Mouse (Mus musculus): ENCODE results near the gene Acaca. TPM values are rescaled to one million over a fixed set of nuclear protein-coding genes. Genes with fewer than 3 reads are reported as not detected.
"Not testable (repeated sequence)": the region's sequence is repeated elsewhere in the genome, so short reads cannot be mapped to it uniquely, and the experiment has no call there.

Acaca gene
- polyA plus RNA-seq, 1 experiment from 2014 or later = 31.4 TPM

DNA sequence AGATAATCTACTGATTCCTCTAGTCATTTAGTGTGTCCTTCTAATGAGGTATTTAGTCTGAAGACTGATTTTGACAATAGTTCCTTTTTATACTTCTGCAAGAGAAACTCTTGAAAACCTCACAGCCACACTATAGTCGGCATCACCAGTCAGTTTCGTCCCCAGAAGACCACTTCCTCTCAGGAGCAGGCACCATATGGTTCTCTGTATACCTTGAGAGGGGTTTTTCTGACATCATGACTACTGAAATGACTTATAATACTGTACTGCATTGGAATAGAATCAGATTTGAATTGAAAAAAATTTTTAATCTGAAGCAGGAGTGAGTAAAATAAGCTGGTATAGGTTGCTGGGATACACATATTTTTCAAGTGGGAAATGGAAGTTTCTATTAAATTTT, 239.4 kb downstream of the Acaca start:
- no peak overlapping the region for H3K9ac ChIP-seq (ENCODE audit: low read depth, low read length)
- no peak overlapping the region for H3K4me3 ChIP-seq (ENCODE audit: low read depth, low read length)
- H3K27me3 ChIP-seq (ENCODE audit: control insufficient read depth, insufficient read depth, low read depth, low read length) = no peaks in the 10 kb centered on the region
- H3K9me3 ChIP-seq (replicated peaks; ENCODE audit: control insufficient read depth, low read length, poor library complexity, severe bottlenecking) = no peaks in the 10 kb centered on the region
- H3K27ac ChIP-seq (ENCODE audit: low read length) = peak overlapping the region; percentile 47; the same call in 1 of the 2 replicates
- ATAC-seq = no peak
- H3K4me1 ChIP-seq (ENCODE audit: control insufficient read depth, insufficient read depth, low read length) = peaks cover 5% of the 10 kb centered on the region; the same call in 1 of the 2 replicates
- H3K4me2 ChIP-seq (ENCODE audit: low read length) = no peak overlapping the region
- WGBS = 28% methylated on average over 2 of the region's 2 CpGs
- peaks cover 2% of the 10 kb centered on the region; the same call in 1 of the 2 replicates for H3K36me3 ChIP-seq (ENCODE audit: control insufficient read depth, insufficient read depth, low read length)

DNA sequence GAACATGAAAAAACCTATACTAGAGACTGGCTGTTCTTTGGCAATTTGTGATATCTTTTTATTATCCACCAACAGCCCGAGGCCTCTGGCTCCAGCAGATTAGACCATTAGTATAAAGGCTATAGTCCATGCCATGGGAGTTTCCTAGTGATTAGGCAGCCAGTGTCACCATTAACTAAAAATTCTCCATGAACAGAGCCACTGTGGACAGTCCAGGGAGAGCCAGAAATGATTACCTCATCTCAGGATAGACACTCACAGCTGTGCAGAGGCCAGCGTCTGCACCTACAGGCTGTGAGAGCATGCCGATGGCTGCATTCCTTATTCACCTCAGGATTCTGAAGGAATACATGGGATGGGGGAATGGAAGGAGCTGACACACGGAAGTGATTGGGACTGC, 243.7 kb downstream of the Acaca start:
- no peak overlapping the region for H3K4me3 ChIP-seq (ENCODE audit: low read depth, low read length)
- no peaks in the 10 kb centered on the region for H3K9me3 ChIP-seq (replicated peaks; ENCODE audit: control insufficient read depth, low read length, poor library complexity, severe bottlenecking)
- H3K4me2 ChIP-seq (ENCODE audit: low read length) = no peak overlapping the region
- no peak overlapping the region for H3K27ac ChIP-seq (ENCODE audit: low read length)
- no peak for ATAC-seq
- WGBS = 77% methylated on average over 4 of the region's 4 CpGs
- peaks cover 3% of the 10 kb centered on the region; the same call in 1 of the 2 replicates for H3K36me3 ChIP-seq (ENCODE audit: control insufficient read depth, insufficient read depth, low read length)
- H3K9ac ChIP-seq (ENCODE audit: low read depth, low read length) = no peak overlapping the region
- no peaks in the 10 kb centered on the region for H3K27me3 ChIP-seq (ENCODE audit: control insufficient read depth, insufficient read depth, low read depth, low read length)
- H3K4me1 ChIP-seq (ENCODE audit: control insufficient read depth, insufficient read depth, low read length) = peaks cover 12% of the 10 kb centered on the region

DNA sequence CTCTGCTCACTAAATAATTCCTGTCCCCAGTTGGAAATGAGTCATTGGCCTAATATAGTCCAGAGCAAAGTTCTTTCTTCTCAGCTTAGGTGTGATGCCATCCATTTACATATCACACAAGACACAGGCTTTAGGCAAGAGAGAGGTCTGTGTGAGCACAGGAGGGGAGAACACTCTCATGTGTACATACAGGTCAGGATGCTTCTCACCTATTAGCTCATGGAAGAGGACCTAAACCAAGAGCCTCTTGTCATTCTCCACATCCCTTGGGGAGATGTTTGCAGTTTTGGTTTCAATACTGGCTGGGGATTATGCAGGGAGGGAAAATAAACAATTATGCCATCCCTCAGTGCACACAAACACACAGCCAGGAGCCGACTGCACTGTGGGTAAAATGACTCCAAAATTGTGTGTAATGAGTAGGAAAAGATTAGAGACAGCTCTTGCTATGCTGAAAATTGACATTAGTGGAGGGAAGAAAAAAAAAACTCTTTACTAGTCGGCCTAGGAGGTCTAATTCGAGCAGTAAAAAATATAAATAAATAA, 246.6 kb downstream of the Acaca start:
- peaks cover 7% of the 10 kb centered on the region for H3K4me1 ChIP-seq (ENCODE audit: control insufficient read depth, insufficient read depth, low read length)
- ATAC-seq = no peak
- no peak overlapping the region for H3K4me3 ChIP-seq (ENCODE audit: low read depth, low read length)
- peaks cover 3% of the 10 kb centered on the region; the same call in 1 of the 2 replicates for H3K36me3 ChIP-seq (ENCODE audit: control insufficient read depth, insufficient read depth, low read length)
- no peak overlapping the region for H3K4me2 ChIP-seq (ENCODE audit: low read length)
- WGBS = 13% methylated on average over 3 of the region's 3 CpGs
- no peak overlapping the region for H3K9ac ChIP-seq (ENCODE audit: low read depth, low read length)
- peak overlapping the region; percentile 61; the same call in 1 of the 2 replicates for H3K27ac ChIP-seq (ENCODE audit: low read length)
- H3K9me3 ChIP-seq (replicated peaks; ENCODE audit: control insufficient read depth, low read length, poor library complexity, severe bottlenecking) = no peaks in the 10 kb centered on the region
- no peaks in the 10 kb centered on the region for H3K27me3 ChIP-seq (ENCODE audit: control insufficient read depth, insufficient read depth, low read depth, low read length)

DNA sequence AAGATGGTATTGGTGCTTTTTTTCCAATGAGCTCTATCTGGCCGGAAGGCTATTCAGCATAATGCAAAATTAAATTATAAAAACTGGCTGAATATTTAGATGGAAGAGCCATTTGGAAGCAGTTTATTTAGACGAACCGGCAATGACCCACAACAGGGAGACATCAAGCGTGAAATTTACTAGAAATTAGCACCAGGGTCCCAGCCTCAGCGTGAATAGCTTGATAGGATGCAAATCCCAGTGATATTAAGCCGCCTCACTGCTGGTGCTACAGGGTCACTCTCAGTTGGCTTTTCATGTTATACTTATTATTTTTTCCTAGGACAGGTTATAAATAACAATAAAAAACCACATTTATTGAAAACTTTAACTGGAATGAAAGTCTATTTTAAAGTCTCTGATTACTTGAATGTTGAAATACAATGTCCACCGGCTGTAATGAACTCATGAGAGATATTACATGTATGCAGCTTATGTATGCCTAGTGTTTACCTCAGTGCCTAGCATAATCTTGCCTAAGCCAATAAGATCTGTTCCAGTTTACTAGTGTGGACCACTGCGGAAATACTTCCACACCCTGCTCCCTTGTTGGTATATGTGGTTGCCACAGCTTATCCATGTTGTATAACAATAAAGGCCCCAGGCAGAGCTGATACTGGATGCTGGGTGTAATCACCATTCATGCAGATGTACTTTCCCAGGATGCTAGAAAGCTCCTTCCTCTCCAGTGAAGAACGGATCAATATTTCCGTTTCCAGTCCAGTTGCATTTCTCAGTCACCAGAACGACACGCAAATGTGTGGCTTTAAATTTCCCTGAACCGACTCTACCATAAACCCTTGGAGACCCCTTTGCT, 247.3 kb downstream of the Acaca start:
- Histone ChIP-seq H3K9ac (ENCODE audit: low read depth, low read length) (no peak overlapping the region), H3K27ac (ENCODE audit: low read length) (peak overlapping the region; percentile 19), H3K4me2 (ENCODE audit: low read length) (no peak overlapping the region), H3K9me3 (replicated peaks; ENCODE audit: control insufficient read depth, low read length, poor library complexity, severe bottlenecking) (no peaks in the 10 kb centered on the region), H3K27me3 (ENCODE audit: control insufficient read depth, insufficient read depth, low read depth, low read length) (no peaks in the 10 kb centered on the region), H3K4me1 (ENCODE audit: control insufficient read depth, insufficient read depth, low read length) (peaks cover 7% of the 10 kb centered on the region), H3K36me3 (ENCODE audit: control insufficient read depth, insufficient read depth, low read length) (peaks cover 3% of the 10 kb centered on the region; the same call in 1 of the 2 replicates), H3K4me3 (ENCODE audit: low read depth, low read length) (no peak overlapping the region)
- ATAC-seq = no peak
- 31% methylated on average over 13 of the region's 13 CpGs for WGBS

DNA sequence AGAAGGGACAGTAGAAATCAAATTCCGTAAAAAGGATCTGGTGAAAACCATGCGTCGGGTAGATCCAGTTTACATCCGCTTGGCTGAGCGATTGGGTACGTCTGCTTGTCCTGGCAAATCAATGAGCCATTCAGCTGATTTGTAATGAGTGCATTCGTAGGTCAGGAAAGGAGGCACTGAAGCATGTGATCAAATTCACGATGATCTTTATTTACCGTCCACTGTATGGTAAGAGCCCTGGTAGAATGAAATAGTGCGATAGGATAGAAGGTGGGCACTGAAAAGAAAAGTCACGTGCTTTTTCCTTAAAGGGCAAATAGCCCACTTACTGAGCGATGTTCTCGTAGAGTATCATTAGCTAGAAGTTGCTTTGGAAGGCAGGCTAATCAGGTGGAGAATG, 253.0 kb downstream of the Acaca start:
- Histone ChIP-seq H3K4me2 (ENCODE audit: low read length) (no peak overlapping the region), H3K9ac (ENCODE audit: low read depth, low read length) (no peak overlapping the region), H3K4me3 (ENCODE audit: low read depth, low read length) (no peak overlapping the region), H3K36me3 (ENCODE audit: control insufficient read depth, insufficient read depth, low read length) (peaks cover 2% of the 10 kb centered on the region), H3K4me1 (ENCODE audit: control insufficient read depth, insufficient read depth, low read length) (peaks cover 2% of the 10 kb centered on the region; the same call in 1 of the 2 replicates), H3K9me3 (replicated peaks; ENCODE audit: control insufficient read depth, low read length, poor library complexity, severe bottlenecking) (no peaks in the 10 kb centered on the region), H3K27me3 (ENCODE audit: control insufficient read depth, insufficient read depth, low read depth, low read length) (no peaks in the 10 kb centered on the region), H3K27ac (ENCODE audit: low read length) (no peak overlapping the region)
- ATAC-seq = no peak
- WGBS = 45% methylated on average over 13 of the region's 13 CpGs

DNA sequence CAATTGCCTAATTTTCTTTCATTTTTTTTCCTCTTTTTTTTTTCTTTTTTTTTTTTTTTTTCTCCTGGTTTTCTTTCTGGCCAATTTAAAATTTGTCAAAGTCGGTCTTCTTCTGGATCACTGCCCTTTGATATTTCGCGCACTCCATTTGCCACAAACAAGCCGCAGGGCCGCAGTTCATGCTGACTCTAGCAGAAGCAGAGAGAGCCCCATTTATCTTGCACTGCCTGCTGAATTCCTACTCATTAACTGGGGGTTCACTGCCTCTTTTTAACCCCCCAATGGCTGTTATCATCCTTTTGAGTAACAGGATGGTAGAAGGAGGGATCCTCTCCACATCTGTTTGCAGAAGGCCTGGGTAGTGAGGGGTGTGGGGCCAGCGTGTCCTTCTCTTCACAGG, 254.4 kb downstream of the Acaca start:
- Histone ChIP-seq H3K27ac (ENCODE audit: low read length) (no peak overlapping the region), H3K9me3 (replicated peaks; ENCODE audit: control insufficient read depth, low read length, poor library complexity, severe bottlenecking) (no peaks in the 10 kb centered on the region), H3K9ac (ENCODE audit: low read depth, low read length) (no peak overlapping the region), H3K4me3 (ENCODE audit: low read depth, low read length) (no peak overlapping the region), H3K4me2 (ENCODE audit: low read length) (no peak overlapping the region), H3K27me3 (ENCODE audit: control insufficient read depth, insufficient read depth, low read depth, low read length) (no peaks in the 10 kb centered on the region), H3K36me3 (ENCODE audit: control insufficient read depth, insufficient read depth, low read length) (peaks cover 2% of the 10 kb centered on the region), H3K4me1 (ENCODE audit: control insufficient read depth, insufficient read depth, low read length) (peaks cover 4% of the 10 kb centered on the region; the same call in 1 of the 2 replicates)
- WGBS = 54% methylated on average over 6 of the region's 6 CpGs
- no peak for ATAC-seq

DNA sequence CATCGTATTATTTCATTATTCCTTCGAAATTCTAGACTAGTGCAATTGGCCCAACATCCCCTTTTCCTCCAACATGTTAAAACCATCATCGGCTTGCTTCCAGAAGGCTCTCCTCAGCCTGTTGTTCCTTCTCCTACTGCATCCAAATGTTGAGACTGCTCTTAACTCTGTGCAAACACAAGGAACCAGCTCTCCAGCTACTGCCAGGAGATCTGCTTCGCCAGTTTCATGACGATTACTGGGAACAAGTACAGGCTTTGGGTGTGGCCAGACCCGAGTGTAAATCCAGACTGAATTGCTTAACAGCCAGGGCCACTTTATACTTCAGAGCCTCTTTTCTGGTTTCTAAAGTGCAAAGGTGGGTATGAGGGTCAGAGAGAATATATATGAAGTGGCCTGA, 259.9 kb downstream of the Acaca start:
- no peak for ATAC-seq
- Histone ChIP-seq H3K4me2 (ENCODE audit: low read length) (no peak overlapping the region), H3K27me3 (ENCODE audit: control insufficient read depth, insufficient read depth, low read depth, low read length) (no peaks in the 10 kb centered on the region), H3K27ac (ENCODE audit: low read length) (no peak overlapping the region), H3K9ac (ENCODE audit: low read depth, low read length) (no peak overlapping the region), H3K9me3 (replicated peaks; ENCODE audit: control insufficient read depth, low read length, poor library complexity, severe bottlenecking) (no peaks in the 10 kb centered on the region), H3K36me3 (ENCODE audit: control insufficient read depth, insufficient read depth, low read length) (peaks cover 2% of the 10 kb centered on the region; the same call in 1 of the 2 replicates), H3K4me1 (ENCODE audit: control insufficient read depth, insufficient read depth, low read length) (0 out of 2 replicates have a peak, but pooled peaks cover 5% of the 10 kb centered on the region), H3K4me3 (ENCODE audit: low read depth, low read length) (no peak overlapping the region)
- WGBS = 82% methylated on average over 6 of the region's 6 CpGs

DNA sequence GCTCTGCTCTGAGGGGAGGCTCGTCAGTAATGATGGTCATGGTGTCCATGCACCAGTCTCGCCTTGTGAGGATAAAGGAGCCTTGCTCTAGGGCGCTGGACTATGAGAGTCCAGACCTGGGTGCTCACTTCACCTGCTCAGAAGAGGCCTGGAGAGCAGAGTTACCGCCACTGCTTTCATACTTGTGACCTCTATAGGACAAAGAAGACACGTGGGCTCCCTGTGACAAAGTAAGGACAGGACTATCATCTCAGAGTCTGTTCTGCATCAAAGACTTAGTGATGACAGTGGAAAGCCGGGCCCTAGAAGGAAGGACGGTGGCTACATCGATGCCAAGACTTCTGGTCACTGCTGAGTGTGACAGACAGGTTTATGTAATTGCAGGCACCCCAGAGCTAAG, 261.7 kb downstream of the Acaca start:
- Histone ChIP-seq H3K9me3 (replicated peaks; ENCODE audit: control insufficient read depth, low read length, poor library complexity, severe bottlenecking) (no peaks in the 10 kb centered on the region), H3K27ac (ENCODE audit: low read length) (no peak overlapping the region), H3K9ac (ENCODE audit: low read depth, low read length) (no peak overlapping the region), H3K4me2 (ENCODE audit: low read length) (no peak overlapping the region), H3K4me3 (ENCODE audit: low read depth, low read length) (no peak overlapping the region), H3K4me1 (ENCODE audit: control insufficient read depth, insufficient read depth, low read length) (0 out of 2 replicates have a peak, but pooled peaks cover 5% of the 10 kb centered on the region), H3K27me3 (ENCODE audit: control insufficient read depth, insufficient read depth, low read depth, low read length) (no peaks in the 10 kb centered on the region), H3K36me3 (ENCODE audit: control insufficient read depth, insufficient read depth, low read length) (no peaks in the 10 kb centered on the region; the same call in 1 of the 2 replicates)
- 79% methylated on average over 8 of the region's 8 CpGs for WGBS
- ATAC-seq = no peak

DNA sequence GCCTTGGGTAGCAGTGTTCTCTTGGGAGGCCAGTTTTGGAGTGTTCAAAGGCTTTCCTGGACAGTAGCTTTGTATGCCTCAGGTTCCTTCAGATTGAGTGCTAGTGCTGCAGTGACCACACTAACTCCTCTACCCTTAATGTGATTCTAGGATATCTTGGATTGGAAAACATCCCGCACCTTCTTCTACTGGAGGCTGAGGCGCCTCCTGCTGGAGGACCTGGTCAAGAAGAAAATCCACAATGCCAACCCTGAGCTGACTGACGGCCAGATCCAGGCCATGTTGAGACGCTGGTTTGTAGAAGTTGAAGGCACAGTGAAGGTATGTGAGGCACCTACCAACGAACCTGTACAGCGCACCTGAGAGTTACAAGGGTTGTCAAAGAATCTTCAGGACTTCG, 262.6 kb downstream of the Acaca start:
- not testable (repeated sequence) for H3K4me2 ChIP-seq (ENCODE audit: low read length); ATAC-seq; H3K9me3 ChIP-seq (replicated peaks; ENCODE audit: control insufficient read depth, low read length, poor library complexity, severe bottlenecking); H3K27ac ChIP-seq (ENCODE audit: low read length); H3K4me3 ChIP-seq (ENCODE audit: low read depth, low read length); H3K9ac ChIP-seq (ENCODE audit: low read depth, low read length); H3K36me3 ChIP-seq (ENCODE audit: control insufficient read depth, insufficient read depth, low read length); H3K27me3 ChIP-seq (ENCODE audit: control insufficient read depth, insufficient read depth, low read depth, low read length); H3K4me1 ChIP-seq (ENCODE audit: control insufficient read depth, insufficient read depth, low read length)
- 75% methylated on average over 7 of the region's 7 CpGs for WGBS

Measured in midbrain, embryonic 16.5 days (tissue).